Mouse (Mus musculus) C2C12 (cell line): ENCODE measurements around the gene Nkx1-2.

ENCODE experiments used
- CTCF ChIP-seq: IDR thresholded peaks from one replicate; pipeline ENCODE4 v1.5.1; 2011; ENCODE audit not compliant: control insufficient read depth, insufficient read depth, insufficient read length
- MAX ChIP-seq: IDR thresholded peaks from one replicate; pipeline ENCODE4 v1.6.1; 2011; ENCODE audit warnings: mild to moderate bottlenecking, control low read depth
- MYOD1 ChIP-seq: IDR thresholded peaks from one replicate; pipeline ENCODE4 v1.6.1; 2011; ENCODE audit warnings: low read depth; ENCODE audit not compliant: control insufficient read depth, insufficient read length
- MYOG ChIP-seq: IDR thresholded peaks from one replicate; pipeline ENCODE4 v1.6.1; 2011; ENCODE audit not compliant: control insufficient read depth, insufficient read length; ENCODE audit errors: extremely low read depth

- TF ChIP-seq MAX: no peak
- TF ChIP-seq CTCF: no peak
- no peak for TF ChIP-seq MYOD1
- TF ChIP-seq MYOG: no peak
These were observed 9.0 kb upstream of the Nkx1-2 start for GRCm38 (mm10) chr7:132608316-132609020.
